Mouse (Mus musculus) telencephalon, adult 2 months (tissue): ENCODE results near the gene Rnf217.

ENCODE experiments used
- DNase-seq: peaks from one replicate; pipeline ENCODE4 v3.0.0-alpha.2; 2011; ENCODE audit warnings: low read depth, low spot score

Gene Rnf217

GRCm38 (mm10) chr10:31553302-31553701, 55.7 kb downstream of the Rnf217 start:
- DNase-seq, result no peak

- no peak for DNase-seq
Measured at GRCm38 (mm10) chr10:31551850-31552249, 57.1 kb downstream of the Rnf217 start.

GRCm38 (mm10) chr10:31551362-31551761, 57.6 kb downstream of the Rnf217 start:
- DNase-seq, result no peak

GRCm38 (mm10) chr10:31547156-31547555, 61.8 kb downstream of the Rnf217 start:
- DNase-seq, result no peak

- DNase-seq, result no peak
Measured at GRCm38 (mm10) chr10:31544149-31544942, 64.6 kb downstream of the Rnf217 start.

- no peak for DNase-seq
Measured at GRCm38 (mm10) chr10:31540518-31540917, 68.5 kb downstream of the Rnf217 start.

- DNase-seq, result no peak
Measured at GRCm38 (mm10) chr10:31539351-31539750, 69.6 kb downstream of the Rnf217 start.

GRCm38 (mm10) chr10:31538721-31539120, 70.3 kb downstream of the Rnf217 start:
- no peak for DNase-seq

GRCm38 (mm10) chr10:31538243-31538642, 70.7 kb downstream of the Rnf217 start:
- no peak for DNase-seq

GRCm38 (mm10) chr10:31537213-31537612, 71.8 kb downstream of the Rnf217 start:
- DNase-seq, result no peak

GRCm38 (mm10) chr10:31535046-31535445, 73.9 kb downstream of the Rnf217 start:
- DNase-seq, result no peak

- no peak for DNase-seq
Measured at GRCm38 (mm10) chr10:31533270-31533826, 75.6 kb downstream of the Rnf217 start.

GRCm38 (mm10) chr10:31532782-31533181, 76.2 kb downstream of the Rnf217 start:
- DNase-seq, result no peak

- no peak for DNase-seq
Measured at GRCm38 (mm10) chr10:31528297-31528984, 80.5 kb downstream of the Rnf217 start.

- no peak for DNase-seq
Measured at GRCm38 (mm10) chr10:31525705-31526104, 83.3 kb downstream of the Rnf217 start.

- no peak for DNase-seq
Measured at GRCm38 (mm10) chr10:31519420-31519819, 89.6 kb downstream of the Rnf217 start.

GRCm38 (mm10) chr10:31518210-31518609, 90.8 kb downstream of the Rnf217 start:
- DNase-seq, result no peak

- DNase-seq, result no peak
Measured at GRCm38 (mm10) chr10:31517192-31517591, 91.8 kb downstream of the Rnf217 start.

- DNase-seq, result no peak
Measured at GRCm38 (mm10) chr10:31515897-31516296, 93.1 kb downstream of the Rnf217 start.

GRCm38 (mm10) chr10:31504134-31504551, 104.8 kb downstream of the Rnf217 start:
- peak; percentile 73 for DNase-seq

- no peak for DNase-seq
Measured at GRCm38 (mm10) chr10:31503542-31504133, 105.3 kb downstream of the Rnf217 start.

- DNase-seq, result no peak
Measured at GRCm38 (mm10) chr10:31501644-31502043, 107.3 kb downstream of the Rnf217 start.
